Mouse (Mus musculus) Muller cell, postnatal 12 days (primary cell): ENCODE data around the gene Thap7.

ENCODE experiments used
- DNase-seq: peaks from one replicate; pipeline ENCODE4 v3.0.0-alpha.2; 2015; ENCODE audit errors: inconsistent ontology term

Thap7 gene

GRCm38 (mm10) chr16:17488478-17489468 lies 42.2 kb downstream of the Thap7 start:
- DNase-seq: no peak

- no peak for DNase-seq
Measured at GRCm38 (mm10) chr16:17486505-17486904, 44.4 kb downstream of the Thap7 start.

GRCm38 (mm10) chr16:17481465-17481864 lies 49.5 kb downstream of the Thap7 start:
- DNase-seq: no peak

GRCm38 (mm10) chr16:17478331-17478943 lies 52.5 kb downstream of the Thap7 start:
- peak; percentile 24 for DNase-seq
